Mouse (Mus musculus): ENCODE results near the gene Zfp69. TPM values are rescaled to one million over a fixed set of nuclear protein-coding genes. Genes with fewer than 3 reads are reported as not detected.

The Zfp69 gene
- total RNA-seq, 2 experiments from 2014 or later, result 2.9 to 3.9 TPM

DNA sequence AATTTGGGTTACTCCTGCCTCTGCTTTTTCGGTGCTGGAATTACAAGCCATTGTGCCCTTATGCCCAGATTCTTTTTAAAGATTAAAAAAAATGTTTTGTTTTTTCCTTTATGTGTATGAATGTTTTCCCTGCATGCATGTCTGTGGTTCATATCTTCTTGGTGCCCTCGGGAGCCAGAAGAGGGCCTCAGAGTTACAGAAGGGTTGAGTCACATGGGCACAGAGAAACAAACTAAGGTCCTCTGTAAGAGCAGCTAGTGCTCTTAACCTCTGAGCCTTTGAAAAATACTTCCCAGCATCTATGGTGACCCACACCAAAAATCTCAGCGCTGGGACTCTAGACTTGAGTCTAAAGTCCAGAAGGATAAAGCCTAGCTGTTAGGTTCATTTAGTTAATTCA lies 26.1 kb downstream of the Zfp69 start:
- DNase-seq (ENCODE audit: low spot score in 2 of 2), result peak in 1 of 2 experiments; percentile 16

DNA sequence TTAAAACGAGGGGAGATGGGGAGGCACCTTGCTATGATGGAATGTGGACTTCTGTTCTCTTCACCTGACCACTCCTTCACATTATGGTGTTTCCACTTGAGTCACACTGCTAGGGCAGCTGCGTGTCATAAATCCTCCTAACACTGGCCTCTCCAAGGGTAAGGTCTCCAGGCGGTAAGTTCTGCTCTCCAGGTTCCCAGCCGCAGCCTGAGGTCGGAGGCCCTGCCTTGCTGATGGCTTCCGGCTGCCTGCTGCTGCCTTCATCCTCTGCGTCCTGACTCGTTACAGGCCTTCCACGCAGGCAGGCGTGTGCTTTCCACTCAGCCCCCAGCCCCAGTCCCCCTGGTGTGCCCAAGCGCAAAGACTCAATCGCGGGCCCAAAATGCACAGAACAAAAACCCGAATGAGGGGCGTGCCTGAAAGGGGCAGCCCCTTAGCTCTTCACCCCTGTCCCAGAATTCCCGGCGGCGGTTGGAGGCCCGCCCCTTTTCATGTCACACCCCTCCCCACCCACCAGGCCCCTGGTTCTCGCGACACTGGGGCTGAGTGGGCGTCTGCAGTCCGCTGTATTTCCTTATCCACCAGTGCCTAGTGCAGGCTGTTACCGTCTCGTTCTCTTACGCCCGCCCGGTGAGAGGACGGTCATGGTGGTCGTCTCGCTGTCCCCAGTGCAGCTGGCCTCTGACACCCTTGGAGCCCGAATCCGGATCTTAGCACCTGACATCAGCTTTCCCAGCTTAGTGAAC lies 26.8 kb downstream of the Zfp69 start, which contains the start of gene Exo5:
Gene Exo5 (minus strand): TSS at position 464 of the 746 bp plus-strand sequence.
- DNase-seq (ENCODE audit: low spot score in 2 of 2), result peak; percentile 94

DNA sequence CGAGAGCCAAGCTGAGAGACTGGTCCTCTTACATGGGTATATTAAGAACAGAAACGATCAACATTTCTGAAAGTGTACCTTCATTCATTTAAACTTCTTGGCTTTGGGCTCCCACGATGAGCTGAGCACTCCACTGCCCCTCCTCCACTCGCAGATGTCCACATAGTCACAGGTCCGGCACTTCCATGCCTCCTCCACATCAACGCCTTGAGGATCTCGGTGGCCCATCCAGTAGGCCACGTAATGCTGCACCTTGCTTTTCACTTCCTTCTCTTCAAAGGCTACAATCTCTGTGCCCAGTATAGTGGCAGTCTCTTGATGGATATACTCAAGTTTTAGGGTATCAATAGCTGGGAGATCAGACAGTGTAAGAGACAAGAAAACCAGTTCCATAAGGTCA lies 30.0 kb downstream of the Zfp69 start:
- DNase-seq (ENCODE audit: low spot score in 2 of 2), result no peak

DNA sequence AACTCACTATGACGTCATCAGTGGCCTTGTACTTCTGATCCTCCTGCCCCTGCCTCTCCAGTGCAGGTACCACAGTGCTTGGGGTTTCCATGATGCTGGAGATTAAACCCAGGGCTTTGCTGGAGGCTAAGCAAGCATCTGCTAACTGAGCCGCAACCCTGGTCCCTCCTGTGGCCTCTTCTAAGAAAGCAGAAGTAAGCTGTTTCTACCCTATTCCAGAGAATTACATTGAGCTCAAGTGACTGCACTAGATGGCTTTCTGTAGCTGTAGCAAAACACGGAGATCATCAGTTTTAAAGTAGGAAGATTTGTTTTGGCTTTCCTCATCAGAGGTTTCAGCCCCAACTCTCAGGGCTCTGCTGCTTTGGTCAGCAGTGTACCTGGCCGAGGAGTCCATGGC lies 37.0 kb downstream of the Zfp69 start:
- no peak for DNase-seq (ENCODE audit: low spot score in 2 of 2)

DNA sequence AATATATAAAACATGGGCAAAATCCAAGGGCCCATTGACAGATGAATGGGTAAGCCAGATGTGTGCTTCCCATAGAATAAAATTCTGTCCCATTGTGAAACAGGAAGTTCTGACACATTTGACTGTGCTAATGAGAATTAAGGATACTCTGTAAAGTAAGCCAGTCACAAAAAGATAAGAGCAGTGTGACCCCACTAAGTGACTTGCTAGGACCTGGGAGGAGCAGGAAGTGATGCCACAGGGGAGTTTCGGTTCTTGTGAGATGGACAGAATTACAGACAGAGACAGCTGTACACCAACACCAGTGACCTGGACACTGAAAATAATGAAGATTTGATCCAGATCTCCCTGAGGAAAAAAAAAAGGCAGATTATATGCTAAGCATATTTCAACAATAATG lies 37.6 kb downstream of the Zfp69 start:
- no peak for DNase-seq (ENCODE audit: low spot score in 2 of 2)

DNA sequence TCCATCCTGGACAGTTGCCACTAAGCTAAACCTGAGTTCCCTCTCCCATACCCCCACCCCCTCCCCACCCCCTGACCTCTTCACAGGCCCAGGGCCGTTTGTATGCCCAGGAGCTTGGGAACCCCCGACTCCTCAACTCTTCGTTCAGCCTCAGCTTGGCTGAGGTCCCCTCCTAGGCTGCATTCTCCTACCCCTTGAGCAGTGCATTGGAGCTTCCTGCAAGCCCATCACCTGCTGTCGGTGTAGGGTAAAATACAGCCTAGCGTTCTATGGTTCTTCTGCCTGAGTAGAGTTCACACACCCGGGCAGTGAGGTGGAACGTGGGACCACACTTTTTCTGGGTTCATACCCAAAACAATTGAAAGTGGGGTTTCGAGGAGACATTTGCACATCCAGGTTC lies 38.1 kb downstream of the Zfp69 start:
- no peak for DNase-seq (ENCODE audit: low spot score in 2 of 2)

DNA sequence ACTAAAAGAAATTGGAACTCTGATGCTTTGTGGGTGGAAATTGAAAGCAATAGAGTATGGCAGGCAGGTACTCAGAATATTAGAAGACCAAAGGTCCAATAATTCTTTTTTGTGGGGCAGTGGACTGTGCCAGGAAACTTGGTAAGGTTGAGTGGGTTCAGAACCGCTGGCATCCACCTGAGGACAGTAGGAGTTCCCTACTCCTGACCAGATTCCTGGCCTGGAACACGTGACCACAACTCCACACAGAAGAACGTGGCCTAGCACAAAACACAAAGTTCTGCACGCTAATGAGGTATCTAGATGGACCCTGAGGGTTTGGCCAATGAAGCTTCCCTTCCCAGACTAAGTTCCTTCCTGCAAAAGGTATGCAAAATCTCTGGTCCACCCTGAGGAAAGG lies 38.6 kb downstream of the Zfp69 start:
- DNase-seq (ENCODE audit: low spot score in 2 of 2), result no peak

DNA sequence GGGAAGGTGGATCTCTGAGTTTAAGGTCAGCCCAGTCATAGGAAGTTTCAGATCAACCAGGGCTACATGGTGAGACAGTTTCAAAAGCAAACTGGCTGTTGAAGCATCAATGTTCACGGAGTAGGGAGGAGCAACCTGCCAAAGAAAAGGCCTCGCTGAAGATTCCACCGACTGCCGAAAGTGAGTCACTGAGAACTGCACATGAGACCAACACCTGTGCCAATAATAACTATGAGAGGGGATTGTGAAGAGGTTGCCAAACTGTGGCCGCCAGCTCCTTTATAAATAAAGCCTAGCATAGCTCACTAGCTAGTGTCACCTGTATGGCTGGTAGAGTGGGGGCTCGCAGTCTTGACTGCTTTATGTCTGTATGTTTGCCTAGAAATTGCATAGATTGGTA lies 40.4 kb downstream of the Zfp69 start:
- no peak for DNase-seq (ENCODE audit: low spot score in 2 of 2)

DNA sequence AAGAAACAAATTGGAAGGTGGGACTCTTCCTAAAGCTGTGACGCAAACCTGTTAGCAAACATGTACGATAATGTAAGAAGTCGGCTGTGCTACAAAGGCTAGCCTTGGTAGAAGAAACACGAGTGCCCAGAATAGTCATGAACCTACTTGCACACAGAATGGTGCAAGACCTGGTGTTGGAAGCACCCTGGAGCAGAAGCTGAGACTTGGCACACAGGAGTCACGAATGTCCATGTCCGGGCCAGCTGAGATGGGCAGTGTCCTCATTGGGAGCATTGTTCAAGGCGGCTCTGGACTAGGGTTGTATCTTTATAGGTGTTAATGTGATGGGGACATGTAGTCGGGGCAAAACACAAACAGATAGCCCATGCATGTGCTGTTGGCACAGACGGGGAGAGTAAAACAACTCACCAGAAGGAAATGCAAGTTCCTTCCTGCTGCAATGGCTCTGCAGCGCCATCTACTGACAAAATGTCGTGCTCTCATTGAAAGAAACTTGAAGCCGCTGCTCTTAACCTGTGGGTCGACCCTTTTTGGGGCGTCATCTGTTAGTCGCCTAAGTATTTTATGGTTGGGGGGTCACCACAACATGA lies 41.8 kb downstream of the Zfp69 start:
- peak in 1 of 2 experiments; percentile 42 for DNase-seq (ENCODE audit: low spot score in 2 of 2)

DNA sequence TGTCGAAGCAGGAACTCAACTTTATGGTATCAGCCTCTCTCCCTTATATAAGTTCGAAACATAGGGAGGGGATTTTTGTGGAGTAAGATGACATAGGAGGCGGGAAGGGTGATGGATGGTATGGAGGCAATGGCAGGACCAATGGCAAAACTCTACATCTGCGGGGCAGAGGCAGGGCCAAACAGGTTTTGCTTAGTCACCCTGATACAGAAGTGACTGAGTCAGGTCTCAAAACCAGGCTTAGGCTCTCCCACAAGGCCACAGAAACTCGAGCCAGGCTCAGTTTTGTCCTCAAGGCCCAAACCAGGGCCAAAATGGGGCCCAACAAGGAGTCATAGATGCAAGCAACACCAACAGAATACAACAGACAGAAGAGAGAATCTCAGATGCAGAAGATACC lies 45.9 kb downstream of the Zfp69 start:
- no peak for DNase-seq (ENCODE audit: low spot score in 2 of 2)

DNA sequence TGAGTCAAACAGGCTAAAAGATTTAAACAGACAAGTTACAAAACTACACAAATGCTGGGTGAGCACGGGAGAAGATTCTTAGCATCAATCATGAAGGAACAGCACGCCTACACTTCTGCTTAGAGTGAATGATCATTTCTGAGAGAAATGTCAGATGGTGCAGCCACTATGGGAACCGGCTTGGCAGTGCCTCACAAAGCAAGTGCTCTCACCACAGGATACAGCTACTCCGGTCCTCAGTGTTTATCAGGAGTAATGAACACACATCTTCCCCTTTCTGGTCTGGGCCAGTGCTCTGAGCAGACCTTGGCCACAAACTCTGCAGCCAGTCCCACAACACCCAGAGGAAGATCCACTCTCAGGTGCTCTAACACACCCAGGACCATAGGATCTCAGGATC lies 47.0 kb downstream of the Zfp69 start:
- DNase-seq (ENCODE audit: low spot score in 2 of 2), result no peak

DNA sequence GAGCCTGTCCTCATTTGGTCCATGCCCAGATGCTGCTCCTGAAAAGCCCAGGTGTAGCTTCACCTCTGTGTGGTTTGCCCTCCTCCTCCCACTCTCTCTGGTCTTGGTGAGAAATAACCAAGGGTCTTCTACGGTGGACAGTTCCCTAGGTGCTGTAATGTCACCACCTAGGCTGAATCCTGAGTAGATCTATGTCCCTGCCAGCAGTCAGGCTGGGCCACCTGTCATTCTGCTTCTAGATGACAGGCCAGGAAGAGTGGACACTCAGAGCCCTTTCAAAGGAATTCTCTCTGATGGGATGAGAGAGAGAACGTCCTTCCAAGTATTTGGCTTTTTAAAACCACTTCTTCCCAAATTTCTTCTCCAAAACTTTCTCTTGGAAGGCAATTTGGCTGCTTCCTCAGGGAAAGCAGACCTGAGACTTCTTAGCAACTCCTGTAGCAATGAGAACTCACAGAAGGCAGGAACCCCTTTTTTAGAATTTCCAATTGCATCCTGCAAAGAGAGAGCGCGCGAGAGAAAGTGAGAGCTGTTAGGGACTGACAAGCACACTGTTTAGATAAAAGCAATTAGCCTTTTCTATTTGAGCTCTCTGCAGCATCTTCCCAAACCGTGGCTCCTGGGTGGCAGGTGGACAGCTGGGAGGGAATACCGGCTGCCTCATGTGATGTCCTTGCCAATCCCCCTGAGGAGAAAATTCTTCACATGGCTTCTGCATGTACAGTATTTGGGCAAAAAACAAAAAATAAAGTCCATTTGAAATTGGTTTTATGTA lies 55.5 kb downstream of the Zfp69 start:
- DNase-seq (ENCODE audit: low spot score in 2 of 2), result no peak

DNA sequence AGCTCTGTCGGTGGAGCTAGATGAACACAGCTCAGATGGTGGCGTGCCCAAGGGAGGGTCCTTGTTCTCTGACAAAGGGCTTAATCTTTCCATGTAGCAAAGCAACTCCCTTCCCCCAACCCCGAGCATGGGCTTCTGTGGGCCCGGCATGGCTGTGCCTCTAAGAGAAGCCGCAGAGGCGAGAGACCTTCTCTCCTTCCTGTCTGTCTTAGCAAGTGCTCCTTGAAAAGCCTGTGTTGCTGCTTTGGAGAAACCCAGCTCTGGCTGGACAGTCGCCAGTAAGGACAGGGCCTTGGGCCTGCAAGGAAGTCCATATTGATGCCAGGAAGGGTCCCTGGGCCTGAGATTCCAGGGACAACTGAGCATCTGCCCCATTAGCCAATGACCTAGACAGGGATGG lies 56.3 kb downstream of the Zfp69 start:
- no peak for DNase-seq (ENCODE audit: low spot score in 2 of 2)

DNA sequence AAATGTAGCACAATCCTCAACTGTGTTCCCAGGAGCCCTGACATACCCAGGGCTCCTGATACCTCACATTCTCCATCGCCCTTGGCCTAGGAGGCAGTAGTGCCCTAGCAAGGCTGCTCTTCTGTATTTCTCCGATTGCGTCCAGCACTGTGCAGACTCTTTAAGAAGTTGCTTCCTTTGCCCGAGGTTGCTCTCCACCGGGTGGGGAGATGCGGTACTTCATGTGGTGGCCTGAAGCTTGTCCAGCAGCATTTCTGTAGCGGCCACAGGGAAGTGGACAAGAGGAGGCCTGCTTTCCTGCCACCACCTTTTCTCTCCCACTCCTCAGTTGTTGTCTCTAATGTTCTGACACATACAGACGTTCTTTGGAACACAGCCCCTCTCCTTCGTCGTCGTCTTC lies 56.9 kb downstream of the Zfp69 start:
- DNase-seq (ENCODE audit: low spot score in 2 of 2), result no peak

DNA sequence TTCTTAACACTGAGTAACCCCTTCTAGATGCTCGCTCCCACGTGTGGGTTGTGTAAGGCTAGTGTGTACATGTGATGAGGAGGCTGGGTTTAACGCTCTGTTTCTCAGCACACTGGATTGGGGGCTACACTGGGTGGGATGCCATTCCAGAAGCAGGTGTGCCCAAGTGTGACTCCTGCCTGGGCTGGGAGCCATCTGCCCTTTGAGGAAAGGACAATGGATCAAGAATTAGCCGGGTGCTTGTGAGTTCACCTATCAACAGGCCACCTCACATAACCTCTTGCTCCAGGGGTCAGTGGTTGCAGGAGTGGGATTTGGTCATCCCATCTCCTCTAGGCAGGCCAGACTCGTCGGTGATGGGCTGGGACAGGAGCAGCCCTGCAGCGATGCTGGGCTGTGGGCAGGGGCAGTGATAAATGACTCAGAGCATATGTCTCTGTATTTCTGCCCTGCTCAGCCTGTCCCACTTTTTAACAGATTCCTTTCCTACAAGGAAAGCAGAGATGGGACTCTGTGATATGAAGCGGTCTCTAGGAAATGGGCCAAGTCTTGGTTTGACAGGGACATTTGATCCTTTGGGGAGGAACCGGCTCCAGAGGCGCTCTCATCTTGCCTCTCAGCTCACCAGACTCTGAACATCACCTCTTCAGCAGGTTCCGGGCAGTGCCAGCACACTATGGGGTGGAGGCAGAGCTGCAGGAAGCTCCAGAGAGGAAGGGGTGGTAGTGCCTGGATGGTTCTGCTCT lies 57.7 kb downstream of the Zfp69 start:
- DNase-seq (ENCODE audit: low spot score in 2 of 2), result no peak

DNA sequence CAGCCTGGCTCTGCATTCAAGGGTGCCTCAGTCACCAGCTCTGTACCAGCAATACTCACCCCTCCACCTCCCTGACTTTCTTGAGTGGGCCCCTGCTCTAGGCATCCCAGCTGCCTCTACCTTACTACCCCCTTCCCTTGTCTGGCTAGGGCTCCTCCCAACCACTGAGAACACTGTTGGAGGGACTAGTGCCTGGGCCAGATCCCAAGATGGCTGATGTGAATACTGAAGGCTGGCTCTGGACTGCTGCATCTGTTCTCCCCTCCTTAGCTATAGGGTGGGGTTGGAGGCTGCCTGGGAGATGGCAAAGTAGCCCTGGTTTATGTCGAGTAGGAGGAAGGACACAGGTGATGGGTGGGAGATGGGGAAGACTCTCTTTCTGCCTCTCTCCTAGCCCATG lies 59.0 kb downstream of the Zfp69 start:
- no peak for DNase-seq (ENCODE audit: low spot score in 2 of 2)

DNA sequence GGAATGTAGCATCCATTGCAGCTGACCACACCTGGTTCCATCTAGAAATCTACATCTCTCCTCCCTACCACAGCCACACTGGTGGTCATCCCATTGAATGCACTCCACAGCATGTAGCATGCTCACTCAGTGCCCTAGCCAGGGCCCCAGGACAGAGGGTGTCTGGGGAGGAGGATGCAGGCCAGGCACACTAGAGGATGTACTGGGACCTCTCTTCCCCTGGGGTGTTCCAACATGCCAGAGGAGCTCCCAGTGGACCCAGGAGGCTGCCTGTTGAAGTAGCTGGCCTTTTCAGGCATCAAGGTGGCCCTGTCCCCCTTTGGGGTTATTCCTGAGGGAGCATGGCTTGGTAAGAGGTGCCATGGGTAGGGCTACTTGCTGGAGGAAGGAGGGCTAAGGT lies 59.5 kb downstream of the Zfp69 start:
- DNase-seq (ENCODE audit: low spot score in 2 of 2), result no peak

DNA sequence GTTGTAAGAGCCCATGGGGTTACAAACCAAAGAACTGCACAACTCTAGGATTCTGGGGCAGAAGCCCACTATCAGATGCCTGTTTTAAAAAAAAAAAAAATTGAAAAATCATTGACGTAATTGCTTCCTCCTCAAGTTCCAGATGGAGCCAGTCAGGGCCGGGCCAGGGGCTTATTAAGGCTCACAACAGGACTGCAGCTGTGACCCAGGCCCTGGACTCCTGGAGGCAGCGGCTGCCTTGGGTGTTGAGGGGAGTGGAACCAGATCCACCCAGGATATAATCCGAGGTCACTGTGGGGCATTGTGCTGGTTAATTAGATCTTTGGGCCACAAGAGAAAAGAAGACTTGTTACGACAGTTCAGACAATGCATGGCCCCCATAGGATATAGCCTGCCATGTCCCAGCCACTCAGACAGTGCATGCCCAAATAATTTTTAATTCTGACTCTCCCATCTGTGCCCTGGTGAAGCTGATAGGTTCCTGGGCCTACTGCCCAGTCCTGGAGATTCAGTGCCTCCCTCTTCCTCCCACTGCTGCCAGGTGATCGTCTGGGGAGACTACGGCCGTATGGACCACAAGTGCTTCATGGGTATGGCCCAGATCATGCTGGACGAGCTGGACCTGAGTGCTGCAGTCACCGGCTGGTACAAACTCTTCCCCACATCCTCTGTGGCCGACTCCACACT lies 60.6 kb downstream of the Zfp69 start:
- DNase-seq (ENCODE audit: low spot score in 2 of 2), result no peak

DNA sequence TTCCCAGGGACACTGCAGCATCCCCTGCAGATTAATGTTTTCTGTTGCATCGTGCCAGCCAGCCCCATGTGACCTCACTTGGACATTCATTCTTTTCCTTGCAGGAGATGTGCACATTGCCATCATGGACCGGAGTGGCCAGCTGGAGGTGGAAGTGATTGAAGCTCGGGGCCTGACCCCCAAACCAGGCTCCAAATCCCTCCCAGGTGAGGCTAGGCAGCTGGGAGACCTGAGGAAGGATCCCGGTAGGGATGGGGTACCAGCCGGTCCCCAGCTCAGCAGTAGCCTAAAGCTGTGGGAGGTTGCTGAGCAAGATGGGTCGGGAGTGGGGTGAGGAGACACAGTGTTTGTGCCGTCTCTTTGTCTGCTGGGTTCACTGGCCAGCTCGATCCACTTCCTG lies 62.6 kb downstream of the Zfp69 start:
- no peak for DNase-seq (ENCODE audit: low spot score in 2 of 2)

DNA sequence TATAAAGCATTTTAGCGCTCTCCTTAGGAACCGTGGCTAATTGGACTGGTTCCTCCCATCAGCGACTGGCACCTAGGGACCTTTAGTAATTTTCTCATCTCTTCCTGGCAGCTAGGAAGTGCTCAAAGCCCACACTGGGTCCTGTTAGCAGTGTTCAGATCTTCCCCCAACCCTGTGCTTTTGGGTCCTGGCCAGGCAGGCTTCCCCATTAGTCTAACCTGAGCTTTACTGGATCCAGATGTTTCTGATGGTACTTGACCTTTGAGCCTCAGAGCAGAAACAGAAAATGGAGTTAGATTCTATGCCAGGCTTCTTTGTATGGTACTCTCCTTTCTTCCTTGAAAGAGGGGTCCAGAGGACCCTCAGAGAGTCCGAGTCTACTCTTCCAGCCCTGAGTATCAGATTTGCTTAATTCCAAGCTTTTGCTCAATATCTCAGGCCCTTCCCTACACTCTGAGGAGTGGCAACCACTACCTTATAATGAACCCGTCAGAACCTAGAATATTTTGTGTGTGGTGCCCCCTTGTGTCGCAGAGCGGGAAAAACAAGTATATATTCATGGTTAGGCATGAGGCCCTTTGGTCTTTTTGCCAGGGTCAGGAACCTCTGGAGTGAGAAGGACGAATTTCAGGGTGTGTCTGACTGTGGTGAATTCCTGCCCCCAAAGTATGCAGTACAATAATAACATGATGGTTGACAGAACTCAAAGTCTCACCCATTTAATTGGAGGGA lies 64.0 kb downstream of the Zfp69 start:
- no peak for DNase-seq (ENCODE audit: low spot score in 2 of 2)

Data from gastrocnemius, postnatal 4 days (tissue).